Mouse (Mus musculus) kidney, adult 10 weeks (tissue): Measurements from ENCODE around the gene Kmt2e. TPM values are rescaled to one million over a fixed set of nuclear protein-coding genes. Genes with fewer than 3 reads are reported as not detected.

Source experiments
- polyA plus RNA-seq: library from polyadenylated mRNA; stranded (reverse); fragments of 350-450 nt; fragmentation: Illumina TruSeq; extraction: RNeasy Lipid Tissue Mini Kit (QIAGEN cat#74804); gene quantifications from one replicate; pipeline ENCODE4 v1.2.3, GENCODE M21; 2014; ENCODE audit warnings: low read depth, low replicate concordance

Gene Kmt2e
- 74.3 TPM for polyA plus RNA-seq

GRCm38 (mm10) chr5:23433720-23434597, at the start of gene Kmt2e:
Kmt2e (plus strand) TSS chr5:23434441.

